Mouse (Mus musculus): ENCODE measurements at regions not wholly inside any gene's neighbourhood (a gene's known extent, or its start where the extent isn't known, plus 50 kb on each side); places are given as distances from the start of the nearest gene placed in this dataset.

GRCm38 (mm10) chr5:85793148-85793547 lies 272.2 kb downstream of the Cenpc1 start:
- no peaks in the 10 kb centered on the region for H3K27me3 ChIP-seq (ENCODE audit: control insufficient read depth, insufficient read depth, low read length)
- 86% methylated on average over 4 of the region's 4 CpGs for WGBS
- no peak overlapping the region for H3K4me2 ChIP-seq (ENCODE audit: low read depth, severe bottlenecking)
- H3K9me3 ChIP-seq (ENCODE audit: control insufficient read depth, low read length), result no peaks in the 10 kb centered on the region
- no peak overlapping the region for H3K4me3 ChIP-seq (ENCODE audit: low read depth, low read length)
- no peaks in the 10 kb centered on the region for H3K36me3 ChIP-seq (ENCODE audit: control insufficient read depth, insufficient read depth, low read length)
- no peak overlapping the region for H3K9ac ChIP-seq (ENCODE audit: low read length)
- ATAC-seq (ENCODE audit: insufficient number of reproducible peaks, low FRiP score, low TSS enrichment, low read depth), result no peak
- no peak overlapping the region for H3K27ac ChIP-seq (replicated peaks; ENCODE audit: low read depth, low read length)
- DNase-seq (ENCODE audit: low spot score), result no peak
- no peaks in the 10 kb centered on the region for H3K4me1 ChIP-seq (ENCODE audit: control insufficient read depth, insufficient read depth, low read length)

- H3K4me2 ChIP-seq (ENCODE audit: low read depth, severe bottlenecking), result no peak overlapping the region
- no peaks in the 10 kb centered on the region for H3K27me3 ChIP-seq (ENCODE audit: control insufficient read depth, insufficient read depth, low read length)
- no peaks in the 10 kb centered on the region for H3K9me3 ChIP-seq (ENCODE audit: control insufficient read depth, low read length)
- H3K4me3 ChIP-seq (ENCODE audit: low read depth, low read length), result no peak overlapping the region
- H3K36me3 ChIP-seq (ENCODE audit: control insufficient read depth, insufficient read depth, low read length), result no peaks in the 10 kb centered on the region
- no peak for ATAC-seq (ENCODE audit: insufficient number of reproducible peaks, low FRiP score, low TSS enrichment, low read depth)
- H3K9ac ChIP-seq (ENCODE audit: low read length), result no peak overlapping the region
- WGBS, result 51% methylated on average over 8 of the region's 8 CpGs
- no peak overlapping the region for H3K27ac ChIP-seq (replicated peaks; ENCODE audit: low read depth, low read length)
- H3K4me1 ChIP-seq (ENCODE audit: control insufficient read depth, insufficient read depth, low read length), result no peaks in the 10 kb centered on the region
- no peak for DNase-seq (ENCODE audit: low spot score)
Measured at GRCm38 (mm10) chr5:85780730-85781454, 284.5 kb downstream of the Cenpc1 start.

- ATAC-seq (ENCODE audit: insufficient number of reproducible peaks, low FRiP score, low TSS enrichment, low read depth), result no peak
- 82% methylated on average over 5 of the region's 5 CpGs for WGBS
- no peak overlapping the region for H3K4me2 ChIP-seq (ENCODE audit: low read depth, severe bottlenecking)
Measured at GRCm38 (mm10) chr5:85780017-85780416, 285.4 kb downstream of the Cenpc1 start.

GRCm38 (mm10) chr5:85779205-85779604 lies 286.2 kb downstream of the Cenpc1 start:
- H3K4me3 ChIP-seq (ENCODE audit: low read depth, low read length), result no peak overlapping the region
- no peak for DNase-seq (ENCODE audit: low spot score)
- H3K9me3 ChIP-seq (ENCODE audit: control insufficient read depth, low read length), result no peaks in the 10 kb centered on the region
- no peak overlapping the region for H3K27ac ChIP-seq (replicated peaks; ENCODE audit: low read depth, low read length)
- no peak overlapping the region for H3K4me2 ChIP-seq (ENCODE audit: low read depth, severe bottlenecking)
- no peak for ATAC-seq (ENCODE audit: insufficient number of reproducible peaks, low FRiP score, low TSS enrichment, low read depth)
- H3K9ac ChIP-seq (ENCODE audit: low read length), result no peak overlapping the region
- WGBS, result 71% methylated on average over 4 of the region's 4 CpGs
- H3K36me3 ChIP-seq (ENCODE audit: control insufficient read depth, insufficient read depth, low read length), result no peaks in the 10 kb centered on the region
- no peaks in the 10 kb centered on the region for H3K27me3 ChIP-seq (ENCODE audit: control insufficient read depth, insufficient read depth, low read length)
- no peaks in the 10 kb centered on the region for H3K4me1 ChIP-seq (ENCODE audit: control insufficient read depth, insufficient read depth, low read length)

More at GRCm38 (mm10) chr5:85780017-85780416, 285.4 kb downstream of the Cenpc1 start:
- Histone ChIP-seq H3K9ac (ENCODE audit: low read length) (no peak overlapping the region), H3K9me3 (ENCODE audit: control insufficient read depth, low read length) (no peaks in the 10 kb centered on the region), H3K27me3 (ENCODE audit: control insufficient read depth, insufficient read depth, low read length) (no peaks in the 10 kb centered on the region), H3K4me1 (ENCODE audit: control insufficient read depth, insufficient read depth, low read length) (no peaks in the 10 kb centered on the region), H3K4me3 (ENCODE audit: low read depth, low read length) (no peak overlapping the region), H3K27ac (replicated peaks; ENCODE audit: low read depth, low read length) (no peak overlapping the region), H3K36me3 (ENCODE audit: control insufficient read depth, insufficient read depth, low read length) (no peaks in the 10 kb centered on the region)
- DNase-seq (ENCODE audit: low spot score), result no peak

GRCm38 (mm10) chr5:85772660-85773059 lies 292.7 kb downstream of the Cenpc1 start:
- H3K4me2 ChIP-seq (ENCODE audit: low read depth, severe bottlenecking), result no peak overlapping the region
- H3K9ac ChIP-seq (ENCODE audit: low read length), result no peak overlapping the region
- DNase-seq (ENCODE audit: low spot score), result no peak
- no peaks in the 10 kb centered on the region for H3K36me3 ChIP-seq (ENCODE audit: control insufficient read depth, insufficient read depth, low read length)
- H3K9me3 ChIP-seq (ENCODE audit: control insufficient read depth, low read length), result no peaks in the 10 kb centered on the region
- no peak for ATAC-seq (ENCODE audit: insufficient number of reproducible peaks, low FRiP score, low TSS enrichment, low read depth)
- H3K4me1 ChIP-seq (ENCODE audit: control insufficient read depth, insufficient read depth, low read length), result no peaks in the 10 kb centered on the region
- no peak overlapping the region for H3K27ac ChIP-seq (replicated peaks; ENCODE audit: low read depth, low read length)
- H3K27me3 ChIP-seq (ENCODE audit: control insufficient read depth, insufficient read depth, low read length), result no peaks in the 10 kb centered on the region
- WGBS, result 87% methylated on average over 4 of the region's 4 CpGs
- H3K4me3 ChIP-seq (ENCODE audit: low read depth, low read length), result no peak overlapping the region

GRCm38 (mm10) chr5:85772086-85772485 lies 293.3 kb downstream of the Cenpc1 start:
- H3K9ac ChIP-seq (ENCODE audit: low read length), result no peak overlapping the region
- no peaks in the 10 kb centered on the region for H3K27me3 ChIP-seq (ENCODE audit: control insufficient read depth, insufficient read depth, low read length)
- no peak for ATAC-seq (ENCODE audit: insufficient number of reproducible peaks, low FRiP score, low TSS enrichment, low read depth)
- no peak overlapping the region for H3K4me3 ChIP-seq (ENCODE audit: low read depth, low read length)
- no peak for DNase-seq (ENCODE audit: low spot score)
- no peaks in the 10 kb centered on the region for H3K4me1 ChIP-seq (ENCODE audit: control insufficient read depth, insufficient read depth, low read length)
- no peak overlapping the region for H3K27ac ChIP-seq (replicated peaks; ENCODE audit: low read depth, low read length)
- H3K4me2 ChIP-seq (ENCODE audit: low read depth, severe bottlenecking), result no peak overlapping the region
- no peaks in the 10 kb centered on the region for H3K9me3 ChIP-seq (ENCODE audit: control insufficient read depth, low read length)
- no peaks in the 10 kb centered on the region for H3K36me3 ChIP-seq (ENCODE audit: control insufficient read depth, insufficient read depth, low read length)
- WGBS, result 77% methylated on average over 4 of the region's 4 CpGs

- Histone ChIP-seq H3K27ac (replicated peaks; ENCODE audit: low read depth, low read length) (no peak overlapping the region), H3K4me1 (ENCODE audit: control insufficient read depth, insufficient read depth, low read length) (no peaks in the 10 kb centered on the region), H3K27me3 (ENCODE audit: control insufficient read depth, insufficient read depth, low read length) (no peaks in the 10 kb centered on the region), H3K36me3 (ENCODE audit: control insufficient read depth, insufficient read depth, low read length) (no peaks in the 10 kb centered on the region), H3K9ac (ENCODE audit: low read length) (no peak overlapping the region), H3K4me2 (ENCODE audit: low read depth, severe bottlenecking) (no peak overlapping the region), H3K9me3 (ENCODE audit: control insufficient read depth, low read length) (no peaks in the 10 kb centered on the region), H3K4me3 (ENCODE audit: low read depth, low read length) (no peak overlapping the region)
- 83% methylated on average over 3 of the region's 3 CpGs for WGBS
- DNase-seq (ENCODE audit: low spot score) (no peak), ATAC-seq (ENCODE audit: insufficient number of reproducible peaks, low FRiP score, low TSS enrichment, low read depth) (no peak)
Measured at GRCm38 (mm10) chr5:85767157-85767556, 298.2 kb downstream of the Cenpc1 start.

- no peak overlapping the region for H3K9ac ChIP-seq (ENCODE audit: low read length)
- H3K36me3 ChIP-seq (ENCODE audit: control insufficient read depth, insufficient read depth, low read length), result no peaks in the 10 kb centered on the region
- H3K27me3 ChIP-seq (ENCODE audit: control insufficient read depth, insufficient read depth, low read length), result no peaks in the 10 kb centered on the region
- WGBS, result 93% methylated on average over 8 of the region's 8 CpGs
- H3K4me1 ChIP-seq (ENCODE audit: control insufficient read depth, insufficient read depth, low read length), result no peaks in the 10 kb centered on the region
- no peak overlapping the region for H3K4me3 ChIP-seq (ENCODE audit: low read depth, low read length)
- H3K9me3 ChIP-seq (ENCODE audit: control insufficient read depth, low read length), result no peaks in the 10 kb centered on the region
- DNase-seq (ENCODE audit: low spot score) (no peak), ATAC-seq (ENCODE audit: insufficient number of reproducible peaks, low FRiP score, low TSS enrichment, low read depth) (no peak)
- H3K4me2 ChIP-seq (ENCODE audit: low read depth, severe bottlenecking), result no peak overlapping the region
- no peak overlapping the region for H3K27ac ChIP-seq (replicated peaks; ENCODE audit: low read depth, low read length)
Measured at GRCm38 (mm10) chr5:85756716-85757115, 308.7 kb downstream of the Cenpc1 start.

GRCm38 (mm10) chr5:85754227-85754626 lies 311.2 kb downstream of the Cenpc1 start:
- ATAC-seq (ENCODE audit: insufficient number of reproducible peaks, low FRiP score, low TSS enrichment, low read depth), result no peak
- H3K4me2 ChIP-seq (ENCODE audit: low read depth, severe bottlenecking), result no peak overlapping the region
- no peaks in the 10 kb centered on the region for H3K4me1 ChIP-seq (ENCODE audit: control insufficient read depth, insufficient read depth, low read length)
- WGBS, result 90% methylated on average over 12 of the region's 12 CpGs
- no peaks in the 10 kb centered on the region for H3K9me3 ChIP-seq (ENCODE audit: control insufficient read depth, low read length)
- no peak overlapping the region for H3K9ac ChIP-seq (ENCODE audit: low read length)
- H3K4me3 ChIP-seq (ENCODE audit: low read depth, low read length), result no peak overlapping the region
- H3K27ac ChIP-seq (replicated peaks; ENCODE audit: low read depth, low read length), result no peak overlapping the region
- DNase-seq (ENCODE audit: low spot score), result no peak
- no peaks in the 10 kb centered on the region for H3K36me3 ChIP-seq (ENCODE audit: control insufficient read depth, insufficient read depth, low read length)
- no peaks in the 10 kb centered on the region for H3K27me3 ChIP-seq (ENCODE audit: control insufficient read depth, insufficient read depth, low read length)

Data from limb, embryonic 11.5 days (tissue).